Mouse (Mus musculus) E14TG2a.4 (cell line): Measurements from ENCODE around the gene Hcn3.

Experiments used
- H3K27me3 ChIP-seq: 2 replicates; pipeline ENCODE4 v1.6.1; 2014; ENCODE audit warnings: low read length, control low read depth; ENCODE audit not compliant: insufficient read depth
- H3K36me3 ChIP-seq: 2 replicates; pipeline ENCODE4 v1.6.1; 2014; ENCODE audit warnings: low read length, control low read depth; ENCODE audit not compliant: insufficient read depth
- H3K4me1 ChIP-seq: replicated peaks from 2 replicates; pipeline ENCODE4 v1.6.1; 2014; ENCODE audit warnings: low read depth, low read length, control low read depth
- H3K4me3 ChIP-seq: replicated peaks from 2 replicates; pipeline ENCODE4 v1.5.1; 2014; ENCODE audit warnings: mild to moderate bottlenecking, low read length
- H3K9me3 ChIP-seq: 2 replicates; pipeline ENCODE4 v1.6.1; 2014; ENCODE audit warnings: low read length, control low read depth
- CTCF ChIP-seq: conservative IDR thresholded peaks from 2 replicates; pipeline ENCODE4 v1.5.1; 2014; ENCODE audit warnings: low read length
- NANOG ChIP-seq: IDR thresholded peaks from 2 replicates; pipeline ENCODE4 v1.6.1; 2014; ENCODE audit warnings: borderline replicate concordance, low read length, mixed read lengths
- POU5F1 ChIP-seq: IDR thresholded peaks from 2 replicates; pipeline ENCODE4 v1.6.1; 2014; ENCODE audit warnings: low read length, borderline replicate concordance

Hcn3 gene

GRCm38 (mm10) chr3:89123313-89123712, 36.7 kb downstream of the Hcn3 start:
- no peaks in the 10 kb centered on the region for H3K36me3 ChIP-seq
- H3K4me3 ChIP-seq, result no peak overlapping the region
- peaks cover 3% of the 10 kb centered on the region; the same call in 1 of the 2 replicates for H3K4me1 ChIP-seq
- no peaks in the 10 kb centered on the region; the same call in 1 of the 2 replicates for H3K9me3 ChIP-seq
- TF ChIP-seq POU5F1 (no peak), NANOG (no peak), CTCF (no peak)
- no peaks in the 10 kb centered on the region for H3K27me3 ChIP-seq

GRCm38 (mm10) chr3:89115522-89115921, 44.5 kb downstream of the Hcn3 start:
- peaks cover 12% of the 10 kb centered on the region; the same call in 1 of the 2 replicates for H3K27me3 ChIP-seq
- no peaks in the 10 kb centered on the region for H3K36me3 ChIP-seq
- no peaks in the 10 kb centered on the region for H3K9me3 ChIP-seq
- H3K4me3 ChIP-seq, result no peak overlapping the region
- TF ChIP-seq CTCF (peak; percentile 38; the same call in 1 of the 2 replicates), POU5F1 (no peak), NANOG (no peak)
- peaks cover 14% of the 10 kb centered on the region for H3K4me1 ChIP-seq

DNA sequence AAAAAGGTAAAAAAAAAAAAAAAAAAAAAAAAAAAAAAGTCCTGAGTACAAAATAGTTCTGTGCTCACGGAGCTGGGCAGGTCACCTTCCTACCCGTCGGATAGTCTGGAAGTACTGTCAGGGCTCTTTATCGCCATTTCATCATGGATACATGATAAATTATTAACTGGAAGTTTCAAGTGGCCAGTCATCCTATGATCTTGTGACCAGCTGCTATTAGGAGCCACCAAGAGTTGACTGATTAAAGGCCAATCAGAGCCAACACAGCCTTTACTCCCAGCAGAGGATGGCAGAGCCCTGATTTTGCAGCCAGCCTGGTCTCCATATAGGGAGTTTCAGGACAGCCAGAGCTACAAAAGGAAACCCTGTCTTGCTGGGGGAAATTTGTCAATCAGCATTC, 46.9 kb downstream of the Hcn3 start:
- H3K4me1 ChIP-seq, result peaks cover 14% of the 10 kb centered on the region
- no peak overlapping the region for H3K4me3 ChIP-seq
- no peaks in the 10 kb centered on the region for H3K9me3 ChIP-seq
- TF ChIP-seq POU5F1 (no peak), NANOG (no peak)
- no peaks in the 10 kb centered on the region for H3K36me3 ChIP-seq
- H3K27me3 ChIP-seq, result peaks cover 12% of the 10 kb centered on the region; the same call in 1 of the 2 replicates

- no peaks in the 10 kb centered on the region for H3K36me3 ChIP-seq
- H3K4me1 ChIP-seq, result peaks cover 8% of the 10 kb centered on the region
- peaks cover under 1% of the 10 kb centered on the region; the same call in 1 of the 2 replicates for H3K27me3 ChIP-seq
- TF ChIP-seq POU5F1, result no peak
- no peak for TF ChIP-seq CTCF
- TF ChIP-seq NANOG, result no peak
- no peaks in the 10 kb centered on the region for H3K9me3 ChIP-seq
- H3K4me3 ChIP-seq, result no peak overlapping the region
Measured at GRCm38 (mm10) chr3:89108146-89108545, 51.9 kb downstream of the Hcn3 start.

DNA sequence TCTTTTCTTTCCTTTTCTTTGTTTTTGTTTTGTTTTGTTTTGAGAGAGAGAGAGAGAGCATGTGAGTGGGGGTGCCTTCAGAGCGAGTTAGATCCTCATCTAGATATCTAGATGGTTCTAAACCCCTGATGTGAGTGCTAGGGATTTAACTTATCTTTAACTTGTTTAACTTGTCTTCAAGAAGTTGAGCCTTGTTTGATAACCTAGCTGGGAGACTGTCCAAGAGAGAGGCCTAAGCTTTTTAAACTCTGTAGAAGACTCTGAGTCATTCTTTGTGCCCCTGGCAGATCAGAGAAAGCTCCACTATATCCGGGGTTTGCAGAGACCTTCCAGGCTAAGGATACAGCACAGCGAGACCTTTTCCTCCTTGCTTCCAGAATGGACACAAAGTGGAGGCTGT, 52.5 kb downstream of the Hcn3 start:
- Histone ChIP-seq H3K36me3 (no peaks in the 10 kb centered on the region), H3K4me1 (peaks cover 14% of the 10 kb centered on the region), H3K9me3 (no peaks in the 10 kb centered on the region), H3K4me3 (no peak overlapping the region), H3K27me3 (no peaks in the 10 kb centered on the region)
- TF ChIP-seq NANOG (no peak), CTCF (no peak), POU5F1 (no peak)

DNA sequence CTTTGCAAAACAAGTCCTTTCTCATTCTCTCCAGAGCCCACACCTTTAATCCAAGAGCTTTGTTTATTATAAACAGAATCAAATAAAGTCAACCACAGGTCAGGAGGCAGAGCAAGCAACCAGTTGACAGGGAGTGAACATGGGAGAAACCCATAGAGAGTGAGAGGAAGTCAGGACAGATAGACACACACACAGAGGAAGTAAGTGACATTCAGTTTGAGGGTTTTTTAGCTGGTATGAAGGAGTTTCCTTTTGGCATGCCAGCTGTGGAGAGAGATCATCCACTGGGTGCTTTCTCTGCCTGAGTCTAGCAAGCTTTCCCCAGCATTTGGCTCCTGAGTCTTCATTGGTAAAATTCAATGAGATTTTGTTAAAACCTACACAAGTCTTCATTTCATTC, 53.1 kb downstream of the Hcn3 start:
- Histone ChIP-seq H3K4me3 (no peak overlapping the region), H3K36me3 (no peaks in the 10 kb centered on the region), H3K9me3 (no peaks in the 10 kb centered on the region), H3K27me3 (no peaks in the 10 kb centered on the region), H3K4me1 (peaks cover 19% of the 10 kb centered on the region)
- TF ChIP-seq NANOG (no peak), POU5F1 (no peak), CTCF (no peak)

GRCm38 (mm10) chr3:89103291-89103595, 56.8 kb downstream of the Hcn3 start:
- Histone ChIP-seq H3K9me3 (no peaks in the 10 kb centered on the region), H3K4me3 (no peak overlapping the region), H3K27me3 (no peaks in the 10 kb centered on the region), H3K4me1 (peaks cover 38% of the 10 kb centered on the region), H3K36me3 (peaks cover 27% of the 10 kb centered on the region)
- no peak for TF ChIP-seq POU5F1
- no peak for TF ChIP-seq CTCF
- no peak for TF ChIP-seq NANOG

DNA sequence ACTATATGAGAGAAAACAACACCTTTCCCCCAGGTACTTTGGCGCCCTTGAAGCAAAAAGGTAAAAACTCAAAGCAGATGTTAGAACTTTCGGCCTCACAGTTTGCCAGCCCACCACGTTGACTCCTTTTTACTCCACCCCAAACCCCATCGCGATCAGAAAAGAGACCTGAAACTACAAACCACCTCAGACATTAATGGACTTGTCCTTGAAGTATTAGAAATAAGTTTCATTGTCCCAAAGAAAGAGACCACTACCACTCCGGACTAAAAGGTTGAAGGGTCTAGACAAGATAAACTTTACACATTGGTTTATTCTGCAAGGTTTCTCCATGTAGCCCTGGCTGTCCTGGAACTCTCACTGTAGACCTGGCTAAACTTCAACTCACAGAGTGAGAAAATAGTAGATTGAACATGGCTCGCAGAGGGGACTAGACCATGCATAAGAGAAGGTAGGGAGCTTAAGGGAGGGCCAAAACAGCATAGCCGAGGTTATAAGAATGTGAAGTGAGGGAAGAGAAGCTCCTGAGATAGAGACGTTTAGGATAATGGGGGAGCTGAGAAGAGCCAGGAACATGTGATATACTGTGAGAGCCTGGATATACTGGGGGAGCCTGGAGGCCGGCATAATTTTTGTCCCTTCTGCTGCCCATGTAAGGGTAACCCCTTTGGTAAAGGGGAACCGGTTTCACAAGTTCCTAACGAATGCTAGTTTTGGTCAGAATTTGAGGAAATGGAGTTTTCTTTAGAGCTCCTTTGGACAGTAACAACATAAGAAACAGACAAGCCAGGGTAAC, 57.3 kb downstream of the Hcn3 start:
- no peak for TF ChIP-seq POU5F1
- TF ChIP-seq CTCF, result no peak
- no peak for TF ChIP-seq NANOG
- Histone ChIP-seq H3K9me3 (no peaks in the 10 kb centered on the region), H3K36me3 (peaks cover 33% of the 10 kb centered on the region), H3K4me1 (peaks cover 38% of the 10 kb centered on the region), H3K4me3 (peak overlapping the region; percentile 91), H3K27me3 (no peaks in the 10 kb centered on the region)

GRCm38 (mm10) chr3:89101812-89102494, 58.0 kb downstream of the Hcn3 start, which contains the start of gene Fdps:
Gene Fdps (minus strand): TSS chr3:89101959.
- H3K27me3 ChIP-seq, result no peaks in the 10 kb centered on the region
- peaks cover 38% of the 10 kb centered on the region for H3K4me1 ChIP-seq
- no peaks in the 10 kb centered on the region for H3K9me3 ChIP-seq
- H3K36me3 ChIP-seq, result peaks cover 40% of the 10 kb centered on the region
- H3K4me3 ChIP-seq, result peak within 1 kb of the TSS; percentile 91
- TF ChIP-seq POU5F1 (no peak), NANOG (no peak), CTCF (no peak)
